Mouse (Mus musculus) hindbrain, embryonic 15.5 days (tissue): ENCODE measurements around the gene Gpr142. TPM values are rescaled to one million over a fixed set of nuclear protein-coding genes. Genes with fewer than 3 reads are reported as not detected.

Source experiments
- ATAC-seq: fragments of 200-750 bp; cut with Nextera tagmentation; 2 replicates; pipeline ENCODE4 v1.8.0; 2017; ENCODE audit warnings: low read depth, moderate number of reproducible peaks, moderate TSS enrichment; ENCODE audit not compliant: low FRiP score
- H3K27ac ChIP-seq: fragments of 300-500 bp; sonication (generic); replicated peaks from 2 replicates; pipeline ENCODE4 v1.5.1; 2015; ENCODE audit warnings: mild to moderate bottlenecking, inconsistent platforms
- H3K27me3 ChIP-seq: fragments of 300-500 bp; sonication (generic); 2 replicates; pipeline ENCODE4 v1.6.1; 2015; ENCODE audit warnings: control low read depth, inconsistent platforms
- H3K36me3 ChIP-seq: fragments of 300-500 bp; sonication (generic); 2 replicates; pipeline ENCODE4 v1.6.1; 2015; ENCODE audit warnings: control low read depth, inconsistent platforms
- H3K4me1 ChIP-seq: fragments of 300-500 bp; sonication (generic); replicated peaks from 2 replicates; pipeline ENCODE4 v1.6.1; 2015; ENCODE audit warnings: control low read depth, inconsistent platforms
- H3K4me2 ChIP-seq: fragments of 300-500 bp; sonication (generic); 2 replicates; pipeline ENCODE4 v1.6.1; 2015; ENCODE audit warnings: moderate library complexity, mild to moderate bottlenecking, inconsistent platforms
- H3K4me3 ChIP-seq: fragments of 300-500 bp; sonication (generic); 2 replicates; pipeline ENCODE4 v1.5.1; 2015; ENCODE audit warnings: mild to moderate bottlenecking, inconsistent platforms
- H3K9ac ChIP-seq: fragments of 300-500 bp; sonication (generic); 2 replicates; pipeline ENCODE4 v1.6.1; 2015; ENCODE audit warnings: inconsistent platforms
- H3K9me3 ChIP-seq: fragments of 300-500 bp; sonication (generic); 2 replicates; pipeline ENCODE4 v1.6.1; 2016; ENCODE audit warnings: control low read depth, inconsistent platforms
- WGBS: fragments of 180-500 bp; shearing (Covaris S2); methylation state at CpG from one replicate; pipeline ENCODE4 v1.1.7; 2015; 5-methylcytosine and 5-hydroxymethylcytosine counted together
- polyA plus RNA-seq: library from polyadenylated mRNA; unstranded; fragments of >200 nt; fragmentation: Nextera tagmentation; extraction: Ambion mirVana; gene quantifications from 2 replicates; pipeline ENCODE4 v1.2.1, GENCODE M21; 2015

The Gpr142 gene
- polyA plus RNA-seq, 1 experiment from 2014 or later, result not detected

GRCm38 (mm10) chr11:114790841-114791240, 7.9 kb upstream of the Gpr142 start:
- no peak overlapping the region for H3K9ac ChIP-seq
- H3K27me3 ChIP-seq, result peaks cover 12% of the 10 kb centered on the region
- H3K9me3 ChIP-seq, result no peaks in the 10 kb centered on the region
- peaks cover 65% of the 10 kb centered on the region for H3K4me1 ChIP-seq
- H3K4me3 ChIP-seq, result peak overlapping the region; percentile 48
- peak overlapping the region; percentile 70 for H3K4me2 ChIP-seq
- ATAC-seq, result no peak
- H3K27ac ChIP-seq, result peak overlapping the region; percentile 83
- 32% methylated on average over 4 of the region's 4 CpGs for WGBS
- H3K36me3 ChIP-seq, result no peaks in the 10 kb centered on the region

- Histone ChIP-seq H3K27ac (peak overlapping the region; percentile 83), H3K4me3 (peak overlapping the region; percentile 48), H3K27me3 (peaks cover 11% of the 10 kb centered on the region), H3K4me1 (peaks cover 65% of the 10 kb centered on the region), H3K36me3 (no peaks in the 10 kb centered on the region), H3K4me2 (peak overlapping the region; percentile 70), H3K9ac (peak overlapping the region; percentile 52), H3K9me3 (no peaks in the 10 kb centered on the region)
- WGBS, result 5% methylated on average over 49 of the region's 50 CpGs
- ATAC-seq, result no peak
Observed at GRCm38 (mm10) chr11:114791351-114791889, 7.3 kb upstream of the Gpr142 start.

- peak overlapping the region; percentile 70 for H3K4me2 ChIP-seq
- peak; percentile 28; the same call in 1 of the 2 replicates for ATAC-seq
- no peaks in the 10 kb centered on the region for H3K9me3 ChIP-seq
- WGBS, result 2% methylated on average over 55 of the region's 59 CpGs
- H3K27me3 ChIP-seq, result peaks cover 8% of the 10 kb centered on the region
- H3K4me1 ChIP-seq, result peaks cover 63% of the 10 kb centered on the region
- no peaks in the 10 kb centered on the region for H3K36me3 ChIP-seq
- H3K9ac ChIP-seq, result peak overlapping the region; percentile 52
- peak overlapping the region; percentile 83 for H3K27ac ChIP-seq
- peak overlapping the region; percentile 48 for H3K4me3 ChIP-seq
Observed at GRCm38 (mm10) chr11:114791891-114792411, 6.8 kb upstream of the Gpr142 start.

- WGBS, result 48% methylated on average over 5 of the region's 5 CpGs
- H3K9ac ChIP-seq, result no peak overlapping the region
- H3K36me3 ChIP-seq, result no peaks in the 10 kb centered on the region
- H3K9me3 ChIP-seq, result no peaks in the 10 kb centered on the region
- no peak overlapping the region for H3K4me3 ChIP-seq
- H3K27me3 ChIP-seq, result no peaks in the 10 kb centered on the region
- ATAC-seq, result no peak
- H3K4me1 ChIP-seq, result peaks cover 63% of the 10 kb centered on the region
- H3K4me2 ChIP-seq, result peak overlapping the region; percentile 70
- peak overlapping the region; percentile 92 for H3K27ac ChIP-seq
Observed at GRCm38 (mm10) chr11:114792931-114793494, 5.7 kb upstream of the Gpr142 start.

GRCm38 (mm10) chr11:114793868-114794545, 4.7 kb upstream of the Gpr142 start:
- H3K4me2 ChIP-seq, result peak overlapping the region; percentile 70
- no peak overlapping the region for H3K4me3 ChIP-seq
- no peaks in the 10 kb centered on the region for H3K36me3 ChIP-seq
- no peaks in the 10 kb centered on the region for H3K9me3 ChIP-seq
- no peaks in the 10 kb centered on the region for H3K27me3 ChIP-seq
- peak overlapping the region; percentile 92 for H3K27ac ChIP-seq
- H3K4me1 ChIP-seq, result peaks cover 60% of the 10 kb centered on the region
- ATAC-seq, result no peak
- 37% methylated on average over 19 of the region's 19 CpGs for WGBS
- no peak overlapping the region for H3K9ac ChIP-seq

- 0 out of 2 replicates have a peak, but pooled peaks have one; percentile 2 for ATAC-seq
- H3K36me3 ChIP-seq, result no peaks in the 10 kb centered on the region
- no peaks in the 10 kb centered on the region for H3K27me3 ChIP-seq
- peak overlapping the region; percentile 30; the same call in 1 of the 2 replicates for H3K9ac ChIP-seq
- peak overlapping the region; percentile 35 for H3K4me3 ChIP-seq
- H3K27ac ChIP-seq, result peak overlapping the region; percentile 92
- WGBS, result 22% methylated on average over 4 of the region's 4 CpGs
- peaks cover 56% of the 10 kb centered on the region for H3K4me1 ChIP-seq
- peak overlapping the region; percentile 70 for H3K4me2 ChIP-seq
- no peaks in the 10 kb centered on the region for H3K9me3 ChIP-seq
Observed at GRCm38 (mm10) chr11:114794691-114795090, 4.0 kb upstream of the Gpr142 start.

GRCm38 (mm10) chr11:114795231-114795746, 3.4 kb upstream of the Gpr142 start:
- Histone ChIP-seq H3K4me1 (peaks cover 56% of the 10 kb centered on the region), H3K36me3 (no peaks in the 10 kb centered on the region), H3K27ac (peak overlapping the region; percentile 92), H3K4me2 (peak overlapping the region; percentile 70), H3K9me3 (no peaks in the 10 kb centered on the region), H3K4me3 (peak overlapping the region; percentile 35), H3K27me3 (no peaks in the 10 kb centered on the region), H3K9ac (peak overlapping the region; percentile 30)
- peak; percentile 82 for ATAC-seq
- 0% methylated on average over 6 of the region's 7 CpGs for WGBS

- peak within 1 kb of the TSS; percentile 70 for H3K4me2 ChIP-seq
- no peaks in the 10 kb centered on the region for H3K36me3 ChIP-seq
- 4% methylated on average over 4 of the region's 4 CpGs for WGBS
- H3K9ac ChIP-seq, result peak within 1 kb of the TSS; percentile 30
- no peaks in the 10 kb centered on the region for H3K27me3 ChIP-seq
- ATAC-seq, result peak; percentile 81
- H3K27ac ChIP-seq, result peak within 1 kb of the TSS; percentile 92
- H3K4me1 ChIP-seq, result peaks cover 53% of the 10 kb centered on the region
- peak within 1 kb of the TSS; percentile 35 for H3K4me3 ChIP-seq
- no peaks in the 10 kb centered on the region for H3K9me3 ChIP-seq
Observed at GRCm38 (mm10) chr11:114795848-114796322, 2.8 kb upstream of the Gpr142 start, which contains the start of gene Btbd17. TSS of gene Btbd17 (minus strand) at chr11:114795945.

- WGBS, result 80% methylated on average over 7 of the region's 7 CpGs
- H3K9me3 ChIP-seq, result no peaks in the 10 kb centered on the region
- H3K36me3 ChIP-seq, result no peaks in the 10 kb centered on the region
- no peaks in the 10 kb centered on the region for H3K27me3 ChIP-seq
- H3K9ac ChIP-seq, result no peak overlapping the region
- ATAC-seq, result no peak
- H3K27ac ChIP-seq, result 0 out of 2 replicates have a peak overlapping the region, but pooled peaks have one; percentile 28
- H3K4me3 ChIP-seq, result no peak overlapping the region
- no peak overlapping the region for H3K4me2 ChIP-seq
- peaks cover 40% of the 10 kb centered on the region for H3K4me1 ChIP-seq
Observed at GRCm38 (mm10) chr11:114797176-114797575, 1.5 kb upstream of the Gpr142 start.

GRCm38 (mm10) chr11:114797981-114798380, 743 bp upstream of the Gpr142 start:
- Histone ChIP-seq H3K36me3 (no peaks in the 10 kb centered on the region), H3K4me1 (peaks cover 32% of the 10 kb centered on the region)
- WGBS, result 86% methylated on average over 3 of the region's 3 CpGs

GRCm38 (mm10) chr11:114801906-114802305, 3.2 kb downstream of the Gpr142 start:
- Histone ChIP-seq H3K36me3 (no peaks in the 10 kb centered on the region), H3K4me1 (0 out of 2 replicates have a peak, but pooled peaks cover 4% of the 10 kb centered on the region), H3K27ac (no peak overlapping the region), H3K27me3 (no peaks in the 10 kb centered on the region), H3K9ac (no peak overlapping the region), H3K4me3 (no peak overlapping the region), H3K9me3 (no peaks in the 10 kb centered on the region), H3K4me2 (no peak overlapping the region)
- WGBS, result 93% methylated on average over 1 of the region's 1 CpGs
- ATAC-seq, result no peak

More at GRCm38 (mm10) chr11:114797981-114798380, 743 bp upstream of the Gpr142 start:
- no peak for ATAC-seq
- no peak overlapping the region for H3K4me3 ChIP-seq
- H3K27me3 ChIP-seq, result no peaks in the 10 kb centered on the region
- H3K9ac ChIP-seq, result no peak overlapping the region
- no peaks in the 10 kb centered on the region for H3K9me3 ChIP-seq
- no peak overlapping the region for H3K27ac ChIP-seq
- H3K4me2 ChIP-seq, result no peak overlapping the region
